ENCODE assay signal across 27 mouse cellular contexts in genomic region chr9:24624896-24625295, GRCm38 (mm10). TPM values are rescaled to one million over a fixed set of nuclear protein-coding genes. Genes with fewer than 3 reads are reported as not detected.
DNase-seq lines count a peak whose midpoint lies in the region; TF ChIP-seq lines count a peak whose summit lies in the region.
"Had no signal": no experiment of that assay in that cellular context is flagged by ENCODE, and none has a peak within 500 bp of the region (broad histone marks: within the 10 kb centered on the region; RNA-seq: fewer than 3 reads in every experiment).

Gene Cypt4, plus strand, starts transcription at chr9:24625196.

- TF ChIP-seq RAD21 in CH12.LX (IDR thresholded peaks at IDR 0.05; ENCODE audit: low read depth, low read length), result no peak

- in situ Hi-C loops in CH12.LX (cut with MboI; ENCODE audit: low pct_ligation_motif_present, low pct_unique_long_range_greater_than_20kb, low sequenced_read_pairs), result no loop called here

- H3K36me3 ChIP-seq in testis, adult 2 months (ENCODE audit: control insufficient read depth, insufficient read depth, low read length), result no peaks in the 10 kb centered on the region
- H3K36me3 ChIP-seq in CH12.LX (replicated peaks in 1 of 2; ENCODE audit: control insufficient read depth in 1 of 2, insufficient read depth in 1 of 2, low read length in 1 of 2), result no peaks in the 10 kb centered on the region
- H3K36me3 ChIP-seq: G1E had no signal

- TF ChIP-seq CTCF in testis, adult 2 months (IDR thresholded peaks at IDR 0.05; ENCODE audit: control insufficient read depth, insufficient read depth, insufficient replicate concordance, low read depth, low read length), result no peak
- no peak for TF ChIP-seq CTCF in CH12.LX (conservative IDR thresholded peaks at IDR 0.05 in 1 of 2, IDR thresholded peaks at IDR 0.05 in 1 of 2; ENCODE audit: low read depth in 2 of 2, low read length in 2 of 2)

- no peaks in the 10 kb centered on the region for H3K9me3 ChIP-seq in CH12.LX (replicated peaks; ENCODE audit: low read length)
- H3K9me3 ChIP-seq: G1E had no signal

- H3K4me3 ChIP-seq in testis, adult 2 months (ENCODE audit: control insufficient read depth, low read depth, low read length), result peak within 1 kb of the TSS; percentile 85
- no peak within 1 kb of the TSS for H3K4me3 ChIP-seq in CH12.LX (replicated peaks in 1 of 3; ENCODE audit: low read depth in 2 of 3, low read length in 2 of 3, poor library complexity in 1 of 3)

- H3K27me3 ChIP-seq in testis, adult 2 months (ENCODE audit: control insufficient read depth, insufficient read depth, low read length), result no peaks in the 10 kb centered on the region
- H3K27me3 ChIP-seq in CH12.LX (replicated peaks), result no peaks in the 10 kb centered on the region

- no peak within 1 kb of the TSS for H3K9ac ChIP-seq in CH12.LX (ENCODE audit: insufficient read depth, low read depth)

- H3K79me2 ChIP-seq in CH12.LX (replicated peaks; ENCODE audit: control insufficient read depth, extremely low read depth, insufficient read depth, poor library complexity, severe bottlenecking), result no peaks in the 10 kb centered on the region

- H3K27ac ChIP-seq in testis, adult 2 months (ENCODE audit: control insufficient read depth, insufficient read depth, low read depth, low read length), result peak within 1 kb of the TSS; percentile 88
- no peak within 1 kb of the TSS for H3K27ac ChIP-seq in CH12.LX (ENCODE audit: insufficient read depth, low read depth)

- DNase-seq in testis, postnatal 10 days (ENCODE audit: low spot score), result no peak
- no peak for DNase-seq in CH12.LX (ENCODE audit: extremely low read depth)
- DNase-seq in testis, postnatal 14 days (ENCODE audit: low spot score), result peak; percentile 33
- no peak for DNase-seq in gastrocnemius, postnatal 10 days
- no peak for DNase-seq in spleen, postnatal 4 days (ENCODE audit: low spot score in 2 of 2)
- DNase-seq: adrenal gland, adult 2 months; adrenal gland, adult 8-10 months; adrenal gland, postnatal 10 days; adrenal gland, postnatal 14 days; adrenal gland, postnatal 25 days; adrenal gland, postnatal 36 days; B cell, adult 2 months; cerebellum, adult 11 months; cerebellum, adult 11-12 months; cerebellum, adult 18-20 months; cerebellum, adult 2 months had no signal

- H3K4me1 ChIP-seq in testis, adult 2 months (ENCODE audit: control insufficient read depth, insufficient read depth, low read length), result no peaks in the 10 kb centered on the region
- no peaks in the 10 kb centered on the region for H3K4me1 ChIP-seq in CH12.LX (ENCODE audit: control insufficient read depth in 1 of 2, insufficient read depth in 2 of 2)

- dilution Hi-C loops in CH12.LX (cut with MboI; ENCODE audit: extremely low pct_ligation_motif_present, extremely low pct_unique_long_range_greater_than_20kb, low sequenced_read_pairs), result no loop called here

- H3K4me2 ChIP-seq in CH12.LX (ENCODE audit: insufficient read depth, low read depth, poor library complexity, severe bottlenecking), result peak within 1 kb of the TSS; percentile 40; the same call in 1 of the 2 replicates

- no peak for TF ChIP-seq EP300 in CH12.LX (IDR thresholded peaks at IDR 0.05; ENCODE audit: low read length)

- TF ChIP-seq POLR2A in testis, adult 2 months (IDR thresholded peaks at IDR 0.05; ENCODE audit: control insufficient read depth, low read depth, low read length), result peak; percentile 82; the same call in 1 of the 2 replicates
- no peak for TF ChIP-seq POLR2A in CH12.LX (IDR thresholded peaks at IDR 0.05; ENCODE audit: low read depth, low read length)

TF ChIP-seq in CH12.LX, 34 proteins besides CTCF, POLR2A, EP300 and RAD21:
- TF ChIP-seq JUND (conservative IDR thresholded peaks at IDR 0.05; ENCODE audit: low read depth, low read length), result no peak
- no peak for TF ChIP-seq ZC3H11A (IDR thresholded peaks at IDR 0.05; ENCODE audit: low read depth, low read length)
- TF ChIP-seq ETS1 (conservative IDR thresholded peaks at IDR 0.05; ENCODE audit: low read depth, low read length), result no peak
- no peak for TF ChIP-seq NELFE (IDR thresholded peaks at IDR 0.05; ENCODE audit: low read depth, low read length)
- no peak for TF ChIP-seq ZKSCAN1 (IDR thresholded peaks at IDR 0.05; ENCODE audit: borderline replicate concordance, low read depth, low read length)
- TF ChIP-seq KAT2A (IDR thresholded peaks at IDR 0.05; ENCODE audit: insufficient replicate concordance, low read length), result no peak
- TF ChIP-seq IRF4 (IDR thresholded peaks at IDR 0.05; ENCODE audit: low read depth, low read length), result no peak
- TF ChIP-seq SIN3A (IDR thresholded peaks at IDR 0.05; ENCODE audit: low read length), result no peak
- no peak for TF ChIP-seq MEF2A (IDR thresholded peaks at IDR 0.05; ENCODE audit: borderline replicate concordance, low read depth, low read length)
- no peak for TF ChIP-seq JUN (IDR thresholded peaks at IDR 0.05; ENCODE audit: insufficient read depth, low read depth, low read length)
- no peak for TF ChIP-seq MAZ (IDR thresholded peaks at IDR 0.05; ENCODE audit: low read depth, low read length)
- no peak for TF ChIP-seq MXI1 (IDR thresholded peaks at IDR 0.05; ENCODE audit: low read depth, low read length)
- TF ChIP-seq ELF1 (IDR thresholded peaks at IDR 0.05; ENCODE audit: low read depth, low read length), result no peak
- TF ChIP-seq HCFC1 (IDR thresholded peaks at IDR 0.05; ENCODE audit: low read depth, low read length), result no peak
- TF ChIP-seq TCF12 (IDR thresholded peaks at IDR 0.05; ENCODE audit: low read depth, low read length), result no peak
- no peak for TF ChIP-seq MAX (IDR thresholded peaks at IDR 0.05; ENCODE audit: low read length)
- no peak for TF ChIP-seq ZNF384 (IDR thresholded peaks at IDR 0.05; ENCODE audit: low read depth, low read length)
- TF ChIP-seq BHLHE40 (IDR thresholded peaks at IDR 0.05; ENCODE audit: low read depth, low read length), result no peak
- TF ChIP-seq SMC3 (IDR thresholded peaks at IDR 0.05; ENCODE audit: low read depth, low read length), result no peak

RNA-seq across cellular contexts. Expression of gene Cypt4, which starts in this region (rescaled TPM):
- 411 and 443 TPM in 2 replicates for polyA plus RNA-seq in testis, adult 2 months (2012; rRNA removed)
- total RNA-seq in CH12.LX (2012; rRNA removed) (not detected in 2 replicates), CH12.LX (2014; rRNA removed) (not detected in 2 replicates)
- not detected in 2 replicates for polyA plus RNA-seq in CH12.LX (2012; ENCODE audit: insufficient read length, low read depth)
- not detected for total RNA-seq in gastrocnemius, postnatal 10 days (2021)
- total RNA-seq: adrenal gland, adult 18-20 months; adrenal gland, adult 2 months; adrenal gland, adult 8-10 months; adrenal gland, postnatal 10 days; adrenal gland, postnatal 14 days; adrenal gland, postnatal 25 days; adrenal gland, postnatal 36 days; adrenal gland, postnatal 4 days; ES-E14; G1E; MEL had no signal
- polyA plus RNA-seq: activated CD4-positive, CD25-positive, alpha-beta regulatory T cell, adult 4 months; adrenal gland, adult 2 months; brain, embryonic 14.5 days; C2C12; CD4-positive, CD25-positive, alpha-beta regulatory T cell, adult 4 months; cerebellum, adult 2 months; G1E; Patski had no signal

Comparison
In these comparisons a context has a peak if more than half of its experiments do, and no peak if none do; other contexts are left out.
1. RNA of gene Cypt4 (polyA plus RNA-seq): 411 to 443 TPM in testis, adult 2 months; not detected in CH12.LX; every median in the first group is over 100 times any median in the second.